Mouse (Mus musculus): Measurements from ENCODE around the gene Dffb. TPM values are rescaled to one million over a fixed set of nuclear protein-coding genes. Genes with fewer than 3 reads are reported as not detected.

Dffb gene
- total RNA-seq, 2 experiments from 2014 or later, result 8.6 to 14.1 TPM

- no peak for ATAC-seq (replicated peaks; ENCODE audit: poor library complexity)
These were observed 7.4 kb downstream of the Dffb start for GRCm38 (mm10) chr4:153967556-153967955.

DNA sequence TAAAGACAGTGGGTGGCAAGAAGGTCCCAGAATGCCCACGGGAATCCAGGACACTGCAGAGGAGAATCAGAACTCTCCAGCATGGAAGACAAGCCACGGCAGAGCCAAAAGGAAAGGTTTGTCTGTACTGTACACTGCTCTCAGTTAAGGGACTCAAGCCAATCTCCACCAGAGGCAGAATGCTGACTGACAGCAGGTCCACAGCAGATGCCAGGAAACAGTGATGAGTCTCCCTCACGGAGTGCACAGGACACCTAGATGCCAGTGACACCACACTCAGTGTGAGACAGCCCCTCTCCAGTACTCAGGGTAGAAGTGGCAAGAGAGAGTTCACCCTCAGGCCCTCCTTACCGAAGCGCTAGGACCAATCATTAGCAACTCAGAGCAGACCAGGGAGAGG lies 8.3 kb downstream of the Dffb start:
- ATAC-seq (replicated peaks; ENCODE audit: poor library complexity), result no peak

- no peak for ATAC-seq (replicated peaks; ENCODE audit: poor library complexity)
These were observed 12.3 kb downstream of the Dffb start for GRCm38 (mm10) chr4:153962631-153963030.

DNA sequence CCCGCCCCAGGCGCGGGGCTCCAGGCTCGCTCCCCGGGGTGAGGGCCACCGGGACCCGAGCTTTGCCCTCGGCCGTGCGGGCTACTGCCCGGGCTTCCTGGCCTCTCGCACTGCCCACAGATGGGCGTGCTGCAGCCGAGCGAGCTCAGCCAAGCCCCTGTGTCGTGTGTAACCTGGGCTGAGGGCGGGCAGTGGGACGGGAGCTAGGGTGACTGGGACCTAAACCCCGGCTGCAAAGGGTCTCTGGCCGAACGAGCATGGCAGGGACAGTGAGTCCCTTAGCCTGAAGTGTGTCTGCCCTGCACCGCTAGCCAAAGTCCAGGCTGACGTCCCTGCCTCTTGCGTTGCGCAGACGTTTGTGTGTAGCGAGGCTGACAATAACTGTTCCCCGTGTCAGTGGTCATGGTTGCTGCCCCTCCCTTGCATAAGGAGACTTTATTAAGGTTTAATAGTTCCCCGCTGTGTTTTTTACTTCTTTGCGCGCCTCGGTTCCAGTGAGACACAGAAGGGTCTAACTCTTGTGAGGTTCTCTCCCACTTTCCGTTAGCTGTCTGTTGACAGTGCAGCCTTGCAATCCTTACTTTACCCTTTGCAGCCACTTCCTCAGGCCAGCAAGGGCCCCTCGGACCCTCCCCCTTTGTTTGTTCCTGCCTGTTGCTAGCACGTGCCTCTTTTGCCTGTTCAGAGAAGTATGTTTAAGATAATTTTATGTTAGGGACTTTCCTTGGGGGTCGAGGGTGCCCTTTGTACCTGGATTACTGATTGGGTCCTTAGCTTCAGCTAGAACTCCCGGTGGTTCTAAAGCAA lies 17.3 kb downstream of the Dffb start:
- ATAC-seq (replicated peaks; ENCODE audit: poor library complexity), result peak; percentile 26

- ATAC-seq (replicated peaks; ENCODE audit: poor library complexity), result peak; percentile 85
These were observed 18.1 kb downstream of the Dffb start, which contains the start of gene A430005L14Rik for GRCm38 (mm10) chr4:153956569-153957405. Gene A430005L14Rik, plus strand, starts transcription at chr4:153957237.

- ATAC-seq (replicated peaks; ENCODE audit: poor library complexity), result no peak
These were observed 19.3 kb downstream of the Dffb start for GRCm38 (mm10) chr4:153955651-153956050.

- ATAC-seq (replicated peaks; ENCODE audit: poor library complexity), result no peak
These were observed 23.2 kb downstream of the Dffb start for GRCm38 (mm10) chr4:153951692-153952091.

DNA sequence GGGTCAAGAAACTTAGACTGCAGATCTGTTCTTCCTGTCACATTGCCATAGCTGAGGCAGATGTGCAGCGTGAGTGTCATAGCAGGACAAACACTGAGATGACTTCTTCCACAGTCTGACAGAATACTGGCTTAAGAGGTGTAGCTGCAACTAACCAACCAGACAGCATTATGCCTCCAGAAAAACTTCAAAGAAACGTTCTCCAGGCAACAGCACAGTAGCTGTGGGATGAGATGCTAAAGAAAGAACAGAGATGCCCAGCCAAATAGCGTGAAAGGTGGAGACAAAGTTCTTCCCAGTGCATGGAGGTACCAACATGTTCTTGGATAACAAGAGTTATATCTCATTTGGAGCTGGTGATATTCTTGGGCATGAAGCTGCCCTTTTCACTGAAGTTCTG lies 23.8 kb downstream of the Dffb start:
- no peak for ATAC-seq (replicated peaks; ENCODE audit: poor library complexity)

- no peak for ATAC-seq (replicated peaks; ENCODE audit: poor library complexity)
These were observed 24.6 kb downstream of the Dffb start for GRCm38 (mm10) chr4:153950372-153950771.

DNA sequence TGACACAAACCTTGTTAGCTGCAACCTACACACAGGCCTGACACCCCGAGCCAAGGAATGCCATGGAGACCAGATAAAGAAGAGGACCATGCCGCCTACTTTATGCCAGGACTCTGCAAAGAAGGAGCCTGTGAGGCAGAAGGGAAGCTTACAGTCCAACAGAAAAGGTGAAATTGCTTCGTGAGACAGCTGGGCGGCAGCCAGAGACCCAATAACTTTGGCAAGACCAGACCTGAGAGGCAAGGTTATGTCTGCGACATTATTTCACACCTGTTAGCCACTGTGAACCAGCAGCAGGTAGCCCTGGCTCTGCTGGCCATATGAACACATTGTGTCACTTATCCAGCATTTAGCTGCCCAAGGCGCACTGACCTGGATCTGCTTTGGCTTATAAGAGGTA lies 29.2 kb downstream of the Dffb start:
- no peak for ATAC-seq (replicated peaks; ENCODE audit: poor library complexity)

DNA sequence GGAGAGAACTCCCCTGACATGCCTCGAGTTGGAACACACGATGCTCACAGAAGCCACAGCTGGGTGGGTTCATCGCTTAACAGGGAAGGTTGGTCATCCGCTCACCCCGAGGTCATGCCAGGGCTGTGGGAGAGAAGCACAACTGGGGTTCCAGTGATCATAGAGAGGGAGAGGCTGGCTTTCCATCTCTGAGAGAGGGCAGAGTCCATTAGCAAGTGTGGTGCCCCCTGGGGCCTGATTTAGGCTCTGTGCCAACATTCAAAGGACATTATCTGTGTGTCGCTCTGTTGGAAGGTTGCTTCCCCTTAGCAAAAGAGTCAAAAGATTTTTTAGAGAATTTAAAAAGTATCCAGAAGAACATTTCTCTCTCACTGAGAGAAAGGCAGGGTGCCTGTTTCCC lies 30.7 kb downstream of the Dffb start:
- ATAC-seq (replicated peaks; ENCODE audit: poor library complexity), result no peak

- peak; percentile 64; the same call in 1 of the 2 replicates for ATAC-seq (replicated peaks; ENCODE audit: poor library complexity)
These were observed 31.7 kb downstream of the Dffb start for GRCm38 (mm10) chr4:153943243-153943642.

DNA sequence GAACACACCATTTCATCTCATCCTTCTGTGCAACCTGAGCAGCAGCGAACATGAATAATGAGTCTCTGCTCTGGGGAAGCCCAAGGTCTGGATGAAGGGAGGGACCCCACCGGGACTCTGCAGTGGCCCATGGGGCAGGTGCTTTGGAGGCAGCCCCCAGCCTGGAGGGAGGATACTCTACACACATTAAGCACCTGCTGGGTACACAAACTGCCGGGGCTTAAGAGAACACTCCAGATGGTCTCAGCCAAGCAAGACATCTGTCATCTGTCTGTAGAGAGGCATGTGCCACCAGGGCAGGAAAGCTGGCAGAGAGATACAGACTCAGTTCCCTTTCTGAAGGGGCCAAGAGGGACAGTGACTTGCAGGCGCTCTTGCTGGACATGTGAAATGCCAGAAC lies 45.0 kb downstream of the Dffb start:
- ATAC-seq (replicated peaks; ENCODE audit: poor library complexity), result no peak

- no peak for ATAC-seq (replicated peaks; ENCODE audit: poor library complexity)
These were observed 45.5 kb downstream of the Dffb start for GRCm38 (mm10) chr4:153929425-153929824.

DNA sequence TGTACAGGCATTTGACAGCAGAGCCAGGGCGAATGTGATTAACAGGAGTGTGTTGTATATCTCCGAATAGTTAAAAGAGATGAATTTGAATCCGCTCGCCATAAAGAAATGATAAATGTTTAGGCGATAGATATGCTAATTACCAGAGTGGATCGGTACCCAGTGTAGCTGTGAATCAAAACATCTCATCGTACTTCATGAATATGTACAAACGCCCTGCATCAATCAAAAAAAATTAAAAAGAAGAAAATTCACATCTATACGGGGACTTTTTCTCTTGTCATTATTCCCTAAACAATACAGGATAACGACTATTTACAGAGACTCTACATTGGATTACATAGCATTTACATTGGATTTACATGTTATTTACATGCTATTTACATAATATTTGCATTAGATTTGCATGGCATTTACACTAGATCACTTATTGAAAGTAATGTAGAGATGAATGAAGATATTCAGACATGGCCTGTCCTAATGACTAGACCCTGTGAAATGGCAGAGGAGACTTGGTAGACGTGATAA lies 46.1 kb downstream of the Dffb start:
- no peak for ATAC-seq (replicated peaks; ENCODE audit: poor library complexity)

DNA sequence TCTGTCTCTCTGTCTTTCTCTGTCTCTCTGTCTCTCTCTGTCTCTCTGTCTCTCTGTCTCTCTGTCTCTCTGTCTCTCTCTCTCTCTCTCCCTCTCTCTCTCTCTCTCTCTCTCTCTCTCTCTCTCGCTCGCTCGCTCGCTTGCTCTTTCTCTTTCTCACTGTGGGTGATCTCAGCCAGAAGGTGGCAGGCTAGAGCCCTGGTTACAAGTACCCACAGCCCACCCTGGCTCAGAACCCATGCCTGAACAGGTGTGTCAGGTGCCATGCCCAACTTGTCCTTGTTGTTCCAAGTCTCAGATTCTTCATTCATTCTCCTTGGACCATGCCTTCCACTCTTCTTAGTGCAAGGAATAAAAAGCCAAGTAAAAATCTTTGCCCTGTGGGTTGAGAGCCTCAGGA lies 52.8 kb downstream of the Dffb start:
- 0 out of 2 replicates have a peak, but pooled peaks have one; percentile 26 for ATAC-seq (replicated peaks; ENCODE audit: poor library complexity)

DNA sequence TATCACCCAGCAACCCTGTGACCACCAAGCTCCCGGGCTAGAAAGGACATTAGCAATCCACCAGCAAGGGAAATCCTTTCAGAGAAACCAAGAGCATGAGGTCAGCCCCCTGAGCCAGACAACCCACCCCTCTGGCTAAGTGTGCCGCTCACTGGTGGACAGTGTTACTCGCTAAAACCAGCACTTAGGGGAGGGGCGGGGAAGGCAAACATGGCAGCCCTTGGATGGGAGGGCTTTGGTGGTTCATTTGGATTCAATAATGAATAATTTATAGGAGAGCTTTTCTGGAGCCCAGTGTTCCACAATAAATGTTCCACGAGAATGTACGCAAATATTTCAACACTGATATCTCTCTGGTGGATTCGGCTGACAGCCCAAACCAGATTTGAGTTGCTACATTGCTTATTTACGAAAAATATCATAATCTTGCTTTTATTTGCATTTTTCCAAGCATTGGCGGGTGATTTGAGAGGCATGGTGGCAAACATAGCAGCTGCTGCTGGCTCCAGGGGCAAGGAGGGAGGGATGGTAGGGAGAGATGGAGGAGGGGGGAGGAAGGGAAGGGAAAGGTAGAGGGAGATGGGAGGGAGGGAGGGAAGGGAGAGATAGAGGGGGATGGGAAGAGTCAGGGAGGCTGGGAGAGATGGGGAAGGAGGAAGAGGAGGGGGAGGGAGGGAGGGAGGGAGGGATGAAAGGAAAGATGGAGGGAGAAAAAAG lies 54.3 kb downstream of the Dffb start:
- no peak for ATAC-seq (replicated peaks; ENCODE audit: poor library complexity)

GRCm38 (mm10) chr4:153917773-153918500 lies 57.0 kb downstream of the Dffb start:
- ATAC-seq (replicated peaks; ENCODE audit: poor library complexity), result no peak

Data from megakaryocyte progenitor cell, adult 5-6 weeks (primary cell).